In the genomic region with DNA sequence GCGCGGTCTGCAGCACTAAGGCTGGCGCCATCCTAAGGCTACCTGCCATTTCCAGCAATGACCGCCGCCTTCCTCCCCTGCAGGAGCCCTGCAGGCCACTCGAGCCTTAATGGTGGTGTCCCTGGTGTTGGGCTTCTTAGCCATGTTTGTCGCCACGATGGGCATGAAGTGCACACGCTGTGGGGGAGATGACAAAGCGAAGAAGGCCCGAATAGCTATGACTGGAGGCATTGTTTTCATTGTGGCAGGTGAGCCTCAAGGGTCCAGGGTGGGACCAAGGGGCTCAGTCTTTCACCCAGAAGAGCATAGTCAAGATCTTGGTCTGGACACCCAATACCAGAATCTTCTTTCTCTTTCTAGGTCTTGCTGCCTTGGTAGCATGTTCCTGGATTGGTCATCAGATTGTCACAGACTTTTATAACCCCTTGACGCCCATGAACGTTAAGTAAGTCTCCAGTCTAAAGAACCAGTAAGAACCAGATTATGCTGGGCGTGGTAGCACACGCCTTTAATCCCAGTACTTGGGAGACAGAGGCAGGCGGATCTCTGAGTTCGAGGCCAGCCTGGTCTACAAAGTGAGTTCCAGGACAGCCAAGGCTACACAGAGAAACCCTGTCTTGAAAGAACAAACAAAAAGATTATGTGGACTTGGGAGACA, we compare ENCODE assay signal across 8 mouse cellular contexts. TPM values are rescaled to one million over a fixed set of nuclear protein-coding genes. Genes with fewer than 3 reads are reported as not detected.
DNase-seq lines count a peak whose midpoint lies in the region; ATAC-seq and TF ChIP-seq lines count a peak whose summit lies in the region.

No protein-coding gene starts in this region.

- peak overlapping the region; percentile 50; the same call in 1 of the 2 replicates for H3K9ac ChIP-seq in lung, postnatal 0 days (replicated peaks; ENCODE audit: low read depth)
- no peak overlapping the region for H3K9ac ChIP-seq in forebrain, embryonic 12.5 days
- peak overlapping the region; percentile 24 for H3K9ac ChIP-seq in limb, embryonic 12.5 days (replicated peaks)

- peaks cover 11% of the 10 kb centered on the region for H3K36me3 ChIP-seq in lung, postnatal 0 days (ENCODE audit: insufficient read depth, low read length)
- peaks cover 35% of the 10 kb centered on the region for H3K36me3 ChIP-seq in forebrain, embryonic 12.5 days (replicated peaks)
- H3K36me3 ChIP-seq in limb, embryonic 12.5 days = peaks cover 41% of the 10 kb centered on the region
- H3K36me3 ChIP-seq in small intestine, adult 2 months (ENCODE audit: control insufficient read depth, insufficient read depth, low read length) = peaks cover 31% of the 10 kb centered on the region

- DNase-seq in lung, postnatal 0 days (ENCODE audit: low spot score) = no peak
- no peak for DNase-seq in lung, postnatal 10 days
- DNase-seq in frontal cortex, postnatal 10 days (ENCODE audit: low spot score in 2 of 2) = no peak
- no peak for DNase-seq in thymus, postnatal 25 days
- no peak for DNase-seq in T-cell, adult 2 months (ENCODE audit: low spot score)

- no peak for ATAC-seq in lung, postnatal 0 days
- no peak for ATAC-seq in forebrain, embryonic 12.5 days (ENCODE audit: low FRiP score)
- ATAC-seq in limb, embryonic 12.5 days (ENCODE audit: insufficient number of reproducible peaks, insufficient read depth, low FRiP score, low TSS enrichment, low read depth) = no peak

- H3K4me3 ChIP-seq in lung, postnatal 0 days (ENCODE audit: low read depth, low read length) = peak overlapping the region; percentile 49
- peak overlapping the region; percentile 31 for H3K4me3 ChIP-seq in forebrain, embryonic 12.5 days (replicated peaks)
- peak overlapping the region; percentile 42 for H3K4me3 ChIP-seq in limb, embryonic 12.5 days (replicated peaks)
- peak overlapping the region; percentile 78 for H3K4me3 ChIP-seq in small intestine, adult 2 months (ENCODE audit: low read depth, low read length)

- no peaks in the 10 kb centered on the region for H3K9me3 ChIP-seq in lung, postnatal 0 days (ENCODE audit: low read length)
- no peaks in the 10 kb centered on the region for H3K9me3 ChIP-seq in forebrain, embryonic 12.5 days
- H3K9me3 ChIP-seq in limb, embryonic 12.5 days = no peaks in the 10 kb centered on the region

- H3K4me1 ChIP-seq in lung, postnatal 0 days (ENCODE audit: insufficient read depth, low read depth, low read length) = no peaks in the 10 kb centered on the region
- H3K4me1 ChIP-seq in forebrain, embryonic 12.5 days = peaks cover 11% of the 10 kb centered on the region
- peaks cover 20% of the 10 kb centered on the region for H3K4me1 ChIP-seq in limb, embryonic 12.5 days (replicated peaks)
- H3K4me1 ChIP-seq in small intestine, adult 2 months (ENCODE audit: control insufficient read depth, insufficient read depth, insufficient read length, low read length) = peaks cover 20% of the 10 kb centered on the region; the same call in 1 of the 2 replicates

- H3K4me2 ChIP-seq in lung, postnatal 0 days (replicated peaks; ENCODE audit: low read depth, low read length) = peak overlapping the region; percentile 64
- H3K4me2 ChIP-seq in forebrain, embryonic 12.5 days = peak overlapping the region; percentile 46
- peak overlapping the region; percentile 68 for H3K4me2 ChIP-seq in limb, embryonic 12.5 days

- WGBS in lung, postnatal 0 days = 34% methylated on average over 17 of the region's 17 CpGs
- WGBS in forebrain, embryonic 12.5 days = 42% methylated on average over 17 of the region's 17 CpGs
- WGBS in limb, embryonic 12.5 days = 38% methylated on average over 17 of the region's 17 CpGs
- 15% methylated on average over 17 of the region's 17 CpGs for WGBS in small intestine, adult 2 months

- TF ChIP-seq EP300 in lung, postnatal 0 days (IDR thresholded peaks at IDR 0.05) = no peak

- TF ChIP-seq POLR2A in small intestine, adult 2 months (IDR thresholded peaks at IDR 0.05; ENCODE audit: low read depth, low read length) = no peak

- TF ChIP-seq CTCF in lung, postnatal 0 days (IDR thresholded peaks at IDR 0.05) = no peak
- TF ChIP-seq CTCF in small intestine, adult 2 months (IDR thresholded peaks at IDR 0.05; ENCODE audit: extremely low read depth, insufficient read length, insufficient replicate concordance, low read depth, low read length) = no peak

- peak overlapping the region; percentile 87; the same call in 1 of the 2 replicates for H3K27ac ChIP-seq in lung, postnatal 0 days (ENCODE audit: low read length)
- no peak overlapping the region for H3K27ac ChIP-seq in forebrain, embryonic 12.5 days
- no peak overlapping the region for H3K27ac ChIP-seq in limb, embryonic 12.5 days
- peak overlapping the region; percentile 99 for H3K27ac ChIP-seq in small intestine, adult 2 months (ENCODE audit: insufficient read depth, low read depth, low read length)

- H3K27me3 ChIP-seq in lung, postnatal 0 days (replicated peaks; ENCODE audit: insufficient read depth, low read length) = peaks cover 16% of the 10 kb centered on the region
- peaks cover 63% of the 10 kb centered on the region for H3K27me3 ChIP-seq in forebrain, embryonic 12.5 days
- H3K27me3 ChIP-seq in limb, embryonic 12.5 days = peaks cover 67% of the 10 kb centered on the region
- H3K27me3 ChIP-seq in small intestine, adult 2 months (ENCODE audit: control insufficient read depth, insufficient read depth, low read length) = no peaks in the 10 kb centered on the region

RNA-seq across cellular contexts. Expression of a gene that starts 2.4 kb away (rescaled TPM):
- polyA plus RNA-seq in lung, postnatal 0 days (2015; fragmentation: Nextera tagmentation; extraction: Ambion mirVana) = 212 and 230 TPM in 2 replicates
- polyA plus RNA-seq in forebrain, embryonic 12.5 days (2016; fragmentation: Nextera tagmentation; extraction: Ambion mirVana) = 5.7 and 7.0 TPM in 2 replicates
- 15.7 and 18.1 TPM in 2 replicates for polyA plus RNA-seq in limb, embryonic 12.5 days (2016; fragmentation: Nextera tagmentation; extraction: Ambion mirVana)
- polyA plus RNA-seq in small intestine, adult 2 months (2012; rRNA removed) = 521 and 1,844 TPM in 2 replicates

RNA-seq across cellular contexts. Expression of a gene that starts 14.0 kb away (rescaled TPM):
- 23.7 and 24.7 TPM in 2 replicates for polyA plus RNA-seq in lung, postnatal 0 days (2015; fragmentation: Nextera tagmentation; extraction: Ambion mirVana)
- 19.9 and 20.7 TPM in 2 replicates for polyA plus RNA-seq in forebrain, embryonic 12.5 days (2016; fragmentation: Nextera tagmentation; extraction: Ambion mirVana)
- 24.5 and 27.8 TPM in 2 replicates for polyA plus RNA-seq in limb, embryonic 12.5 days (2016; fragmentation: Nextera tagmentation; extraction: Ambion mirVana)
- polyA plus RNA-seq in small intestine, adult 2 months (2012; rRNA removed) = 59.7 and 116 TPM in 2 replicates

RNA-seq across cellular contexts. Expression of a gene that starts 15.3 kb away (rescaled TPM):
- polyA plus RNA-seq in lung, postnatal 0 days (2015; fragmentation: Nextera tagmentation; extraction: Ambion mirVana) = 65.9 and 72.1 TPM in 2 replicates
- 129 and 141 TPM in 2 replicates for polyA plus RNA-seq in forebrain, embryonic 12.5 days (2016; fragmentation: Nextera tagmentation; extraction: Ambion mirVana)
- 124 and 126 TPM in 2 replicates for polyA plus RNA-seq in limb, embryonic 12.5 days (2016; fragmentation: Nextera tagmentation; extraction: Ambion mirVana)
- polyA plus RNA-seq in small intestine, adult 2 months (2012; rRNA removed) = 24.4 and 37.8 TPM in 2 replicates

RNA-seq across cellular contexts. Expression of a gene that starts 19.0 kb away (rescaled TPM):
- polyA plus RNA-seq in lung, postnatal 0 days (2015; fragmentation: Nextera tagmentation; extraction: Ambion mirVana) = 3.7 and 4.3 TPM in 2 replicates
- 13.3 and 15.3 TPM in 2 replicates for polyA plus RNA-seq in forebrain, embryonic 12.5 days (2016; fragmentation: Nextera tagmentation; extraction: Ambion mirVana)
- 34.1 and 35.7 TPM in 2 replicates for polyA plus RNA-seq in limb, embryonic 12.5 days (2016; fragmentation: Nextera tagmentation; extraction: Ambion mirVana)
- polyA plus RNA-seq in small intestine, adult 2 months (2012; rRNA removed) = 11.2 and 12.9 TPM in 2 replicates

RNA-seq across cellular contexts. Expression of a gene that starts 24.0 kb away (rescaled TPM):
- 624 and 645 TPM in 2 replicates for polyA plus RNA-seq in lung, postnatal 0 days (2015; fragmentation: Nextera tagmentation; extraction: Ambion mirVana)
- polyA plus RNA-seq in forebrain, embryonic 12.5 days (2016; fragmentation: Nextera tagmentation; extraction: Ambion mirVana) = 527 and 539 TPM in 2 replicates
- polyA plus RNA-seq in limb, embryonic 12.5 days (2016; fragmentation: Nextera tagmentation; extraction: Ambion mirVana) = 398 and 426 TPM in 2 replicates
- polyA plus RNA-seq in small intestine, adult 2 months (2012; rRNA removed) = 211 and 564 TPM in 2 replicates

Comparison
In these comparisons a context has a peak if more than half of its experiments do, and no peak if none do; other contexts are left out.
1. H3K27ac ChIP-seq: peak in lung, postnatal 0 days (single experiment) and small intestine, adult 2 months (single experiment); none in forebrain, embryonic 12.5 days (single experiment) and limb, embryonic 12.5 days (single experiment).
2. RNA of a gene that starts 2.4 kb away (polyA plus RNA-seq): 521 to 1,844 TPM in small intestine, adult 2 months and 212 to 230 TPM in lung, postnatal 0 days; 15.7 to 18.1 TPM in limb, embryonic 12.5 days and 5.7 to 7.0 TPM in forebrain, embryonic 12.5 days; every median in the first group is over 10 times any median in the second.
3. Peak in every context shown above with its lines, with median percentiles within 50 percentile points of each other: H3K4me2 ChIP-seq and H3K4me3 ChIP-seq.